Mouse (Mus musculus) embryo, embryonic 9.5 days (tissue): ENCODE measurements around the gene Tmem50a.

Source experiments
- DNase-seq: peaks from one replicate; pipeline ENCODE4 v3.0.0-alpha.2; 2017; ENCODE audit errors: extremely low spot score

Tmem50a gene

GRCm38 (mm10) chr4:134914864-134915209, at the start of gene Tmem50a:
TSS of gene Tmem50a (minus strand) at chr4:134915024.
- peak; percentile 92 for DNase-seq

- DNase-seq, result peak; percentile 65
These were observed 48.4 kb upstream of the Tmem50a start for GRCm38 (mm10) chr4:134963021-134963776.

GRCm38 (mm10) chr4:134956328-134956727, 41.5 kb upstream of the Tmem50a start:
- DNase-seq, result peak; percentile 49

DNA sequence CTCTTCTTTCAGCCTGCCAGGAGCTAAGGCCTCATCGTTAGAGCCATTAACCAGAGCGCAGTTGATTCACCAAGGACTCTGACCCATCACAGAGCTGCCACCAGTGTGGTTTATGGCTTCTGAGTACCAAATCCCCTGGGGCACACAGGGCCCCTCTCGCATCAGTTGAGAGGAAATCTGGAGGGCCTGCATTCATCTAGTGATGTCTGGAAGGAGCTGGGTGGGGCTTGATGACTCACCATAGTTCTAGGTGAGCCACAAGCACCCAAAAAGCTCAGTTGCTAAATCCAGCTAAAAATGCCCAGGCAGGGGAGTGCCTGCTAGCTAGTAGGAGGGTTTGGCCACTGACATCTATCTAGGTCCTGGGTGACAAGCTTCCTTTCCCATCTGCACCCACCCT, 41.0 kb upstream of the Tmem50a start:
- no peak for DNase-seq

DNA sequence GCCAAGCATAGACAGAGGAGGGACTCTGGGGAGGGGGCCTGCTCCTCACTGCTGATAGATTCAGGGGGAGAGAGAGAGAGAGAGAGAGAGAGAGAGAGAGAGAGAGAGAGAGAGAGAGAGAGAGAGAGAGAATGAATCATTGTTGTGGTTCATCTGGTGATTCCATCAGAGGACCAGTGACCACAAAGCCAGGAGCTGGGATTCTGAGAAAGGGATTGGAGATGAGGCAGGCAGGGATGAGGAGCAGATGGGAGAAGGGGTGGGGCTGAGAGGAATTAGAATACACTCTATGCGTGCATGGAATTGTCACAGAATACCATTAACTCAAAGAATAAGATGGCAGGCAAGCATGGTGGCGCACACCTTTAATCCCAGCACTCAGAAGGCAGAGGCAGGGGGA, 40.4 kb upstream of the Tmem50a start:
- DNase-seq, result no peak

DNA sequence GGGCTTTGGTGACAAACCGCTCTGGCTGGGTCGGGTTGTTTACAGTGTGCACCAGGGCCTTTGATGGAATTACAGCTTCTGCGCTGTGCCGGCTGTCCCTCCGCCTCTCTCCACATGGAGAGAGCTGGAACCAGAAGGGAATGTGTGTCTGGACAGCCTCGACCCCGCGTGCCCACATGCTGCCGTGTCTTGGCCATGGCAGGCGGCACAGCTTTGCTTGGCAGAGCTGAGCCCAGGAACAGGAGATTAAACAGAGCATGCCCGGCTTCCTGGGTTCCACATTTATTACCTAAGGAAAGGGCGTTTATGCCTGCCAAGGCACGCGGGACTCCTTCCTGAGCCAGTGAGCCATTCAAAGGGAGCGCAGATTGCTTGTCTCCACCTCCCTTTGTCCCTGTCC, 39.6 kb upstream of the Tmem50a start:
- no peak for DNase-seq

GRCm38 (mm10) chr4:134950518-134951091, 35.8 kb upstream of the Tmem50a start:
- peak; percentile 50 for DNase-seq

DNA sequence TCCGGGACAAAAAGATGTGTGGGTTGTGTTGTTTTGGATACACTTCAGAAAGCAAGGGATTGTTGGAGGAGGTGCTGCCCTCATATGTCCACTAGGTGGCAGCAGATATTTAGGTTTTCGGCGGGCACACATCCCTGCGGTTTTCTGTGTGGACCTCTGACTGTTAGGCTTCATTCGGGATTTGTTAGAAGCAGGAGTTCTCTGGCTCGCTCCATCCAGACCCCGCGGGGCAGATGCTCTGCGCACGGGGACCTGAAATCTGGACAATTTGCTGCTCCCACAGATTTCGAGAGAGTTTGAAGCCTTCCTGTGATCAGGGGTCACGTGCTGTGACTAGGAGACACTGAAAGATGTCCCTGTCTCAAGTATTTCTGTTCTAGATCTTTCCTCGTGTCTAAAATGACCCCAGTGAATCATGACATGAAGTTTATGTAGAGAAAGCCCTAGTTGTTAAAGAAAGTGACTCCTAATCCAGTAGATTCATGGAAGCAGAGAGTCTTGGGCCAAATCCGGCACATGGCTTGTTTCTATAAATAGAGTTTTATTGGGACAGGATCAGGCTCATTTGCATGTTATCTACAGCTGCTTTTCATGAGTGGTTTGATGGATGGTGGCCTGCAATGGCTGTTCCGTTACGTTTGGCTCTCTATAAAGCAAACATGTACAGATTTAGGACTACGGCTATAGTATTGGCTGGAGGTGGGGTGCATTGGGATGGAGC, 31.4 kb upstream of the Tmem50a start:
- DNase-seq, result peak; percentile 83

GRCm38 (mm10) chr4:134943758-134944538, 29.1 kb upstream of the Tmem50a start:
- DNase-seq, result no peak

- no peak for DNase-seq
These were observed 25.1 kb upstream of the Tmem50a start for GRCm38 (mm10) chr4:134939900-134940299.

- DNase-seq, result no peak
These were observed 22.7 kb upstream of the Tmem50a start for GRCm38 (mm10) chr4:134937240-134938176.

GRCm38 (mm10) chr4:134930684-134931481, 16.1 kb upstream of the Tmem50a start, which contains the start of gene Syf2:
TSS of gene Syf2 (plus strand) at chr4:134930898.
- DNase-seq, result peak; percentile 96

DNA sequence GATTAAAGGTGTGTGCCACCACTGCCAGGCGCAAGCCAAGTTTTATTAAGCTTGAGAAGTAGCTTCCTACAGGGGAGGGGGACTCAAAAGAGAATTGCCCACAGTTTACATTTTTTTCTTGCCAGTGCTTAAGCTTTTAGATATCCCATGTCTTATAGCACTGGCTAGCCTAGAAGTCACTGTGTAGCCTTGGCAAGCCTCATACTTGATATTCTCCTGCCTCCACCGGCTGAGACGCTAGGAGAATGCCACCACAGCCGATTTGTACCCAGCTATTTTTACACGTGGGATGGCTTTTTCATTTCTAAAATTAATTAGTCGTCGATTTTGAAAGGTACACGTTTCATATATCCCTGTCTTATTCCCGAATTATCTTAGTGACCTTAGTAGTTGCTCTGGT, 15.4 kb upstream of the Tmem50a start:
- no peak for DNase-seq

DNA sequence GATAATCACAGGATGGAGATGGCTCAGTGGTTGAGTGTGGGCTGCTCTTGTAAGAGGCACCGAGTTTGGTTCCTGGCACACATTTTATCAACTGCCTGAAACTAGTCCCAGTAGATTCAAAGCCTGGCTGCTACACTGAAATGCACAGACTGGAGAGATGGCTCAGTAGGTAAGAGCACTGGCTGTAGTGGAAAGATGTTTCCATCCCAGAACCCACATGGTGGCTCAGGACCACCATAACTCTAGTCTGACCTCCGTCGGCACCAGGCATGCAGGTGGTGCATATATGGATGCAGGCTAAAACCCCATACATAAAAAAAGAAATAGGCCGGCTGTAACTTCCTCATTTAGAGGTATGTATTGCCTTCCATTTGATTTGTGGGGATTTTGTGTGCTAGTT, 14.7 kb upstream of the Tmem50a start:
- DNase-seq, result no peak

- no peak for DNase-seq
These were observed 13.6 kb upstream of the Tmem50a start for GRCm38 (mm10) chr4:134928464-134928836.

- DNase-seq, result no peak
These were observed 13.1 kb upstream of the Tmem50a start for GRCm38 (mm10) chr4:134927815-134928463.

DNA sequence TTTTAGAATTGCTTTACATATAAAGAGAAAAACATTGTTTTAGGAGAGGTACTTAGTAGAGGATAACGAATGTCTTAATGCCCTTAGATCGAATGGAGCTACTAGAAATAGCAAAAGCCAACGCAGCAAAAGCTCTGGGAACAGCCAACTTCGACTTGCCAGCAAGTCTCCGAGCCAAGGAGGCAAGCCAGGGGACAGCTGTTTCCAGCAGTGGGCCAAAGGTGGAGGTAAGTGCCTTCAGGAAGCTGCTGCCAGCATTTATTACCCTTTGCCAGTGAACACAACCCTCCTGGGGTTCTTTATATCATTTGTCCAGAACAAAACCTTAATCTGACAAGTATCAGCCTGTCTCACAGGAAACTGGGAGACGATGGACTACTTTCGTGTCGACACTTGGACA, 10.4 kb upstream of the Tmem50a start:
- no peak for DNase-seq

DNA sequence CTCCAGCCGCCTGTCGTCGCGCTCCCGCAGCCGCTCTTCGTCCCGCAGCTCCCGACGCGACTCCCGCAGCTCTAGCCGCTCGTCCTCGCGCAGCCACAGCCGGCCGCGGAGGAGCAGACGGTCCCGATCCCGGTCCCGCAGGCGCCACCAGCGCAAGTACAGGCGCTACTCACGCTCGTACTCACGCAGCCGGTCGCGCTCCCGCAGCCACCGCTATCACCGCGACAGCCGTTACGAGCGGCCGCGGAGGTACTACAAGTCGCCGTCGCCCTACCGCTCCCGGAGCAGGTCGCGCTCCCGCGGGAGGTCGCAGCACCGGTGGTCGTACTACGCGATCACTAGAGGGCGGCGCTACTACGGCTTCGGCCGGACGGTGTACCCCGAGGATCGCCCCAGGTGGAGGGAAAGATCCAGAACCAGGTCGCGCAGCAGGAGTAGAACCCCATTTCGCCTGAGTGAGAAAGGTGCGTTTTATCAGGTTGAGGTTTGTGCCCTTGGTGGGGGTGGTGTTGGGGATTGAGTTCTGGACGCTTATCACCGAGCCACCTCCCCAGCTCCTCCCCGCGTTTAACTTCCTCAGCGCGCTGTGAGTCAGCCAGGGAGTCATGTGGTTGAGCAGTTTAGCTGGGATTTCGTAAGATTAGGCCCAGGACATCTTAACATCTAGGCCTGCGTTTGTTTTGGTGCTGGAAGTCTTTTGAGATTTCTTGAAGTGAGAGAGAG, 9.4 kb upstream of the Tmem50a start:
- peak; percentile 47 for DNase-seq
